Mouse (Mus musculus) granulocyte monocyte progenitor cell, adult 5-6 weeks (primary cell): ENCODE measurements at regions not wholly inside any gene's neighbourhood (a gene's known extent, or its start where the extent isn't known, plus 50 kb on each side); places are given as distances from the start of the nearest gene placed in this dataset.
"Not testable (repeated sequence)": the region's sequence is repeated elsewhere in the genome, so short reads cannot be mapped to it uniquely, and the experiment has no call there.

ENCODE experiments used
- ATAC-seq: replicated peaks from 2 replicates; pipeline ENCODE4 v1.8.0; 2016; ENCODE audit warnings: mild to moderate bottlenecking, moderate TSS enrichment, inconsistent platforms; ENCODE audit not compliant: poor library complexity, severe bottlenecking

GRCm38 (mm10) chr12:25516738-25517137, 419.8 kb upstream of the Id2 start:
- ATAC-seq: peak; percentile 100

GRCm38 (mm10) chr12:25513679-25514078, 416.7 kb upstream of the Id2 start:
- ATAC-seq: no peak

GRCm38 (mm10) chr12:25509666-25510065, 412.7 kb upstream of the Id2 start:
- ATAC-seq: no peak

DNA sequence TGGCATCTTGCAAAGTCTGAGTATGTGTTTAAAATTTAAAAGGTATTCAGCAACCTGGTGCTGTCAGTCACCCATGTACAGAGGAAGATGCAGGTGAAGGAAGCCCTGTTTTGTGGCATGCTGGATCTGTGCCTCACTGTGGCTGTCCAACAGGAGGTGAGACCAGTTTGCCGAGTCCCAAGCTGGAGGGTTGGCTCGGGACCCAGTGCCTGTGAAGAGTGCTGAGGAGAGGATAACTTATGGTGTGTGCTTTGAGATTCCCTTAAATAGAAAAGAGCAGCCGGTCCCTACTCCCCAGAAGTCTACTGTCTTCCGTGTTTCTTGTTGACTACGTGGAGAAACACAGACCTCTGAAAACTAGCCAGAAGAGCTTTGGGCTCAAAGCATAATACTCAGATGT, 396.3 kb upstream of the Id2 start:
- no peak for ATAC-seq

GRCm38 (mm10) chr12:25492483-25493190, 395.7 kb upstream of the Id2 start:
- peak; percentile 99 for ATAC-seq

- ATAC-seq: no peak
Observed at GRCm38 (mm10) chr12:25475180-25475758, 378.3 kb upstream of the Id2 start.

GRCm38 (mm10) chr12:25469181-25469580, 372.2 kb upstream of the Id2 start:
- no peak for ATAC-seq

DNA sequence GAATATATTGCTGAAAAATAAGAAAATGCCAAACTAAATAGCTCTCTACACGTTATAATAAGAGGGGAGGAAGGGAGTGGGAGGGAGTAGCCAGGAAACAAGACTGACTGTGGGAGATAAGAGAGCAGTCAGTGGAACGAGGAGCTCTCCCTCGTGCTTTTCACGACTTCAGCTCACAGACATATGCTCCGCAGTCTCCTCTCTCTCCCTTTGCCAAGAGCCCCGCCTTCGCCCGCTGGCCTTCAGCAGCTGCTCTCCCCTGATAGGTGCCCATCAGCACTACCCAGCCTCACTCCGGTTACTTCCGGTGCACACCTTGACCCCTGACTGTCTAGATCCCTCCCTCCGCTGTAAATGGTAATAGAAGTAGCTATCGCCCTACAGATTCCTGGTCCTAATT, 370.8 kb upstream of the Id2 start:
- no peak for ATAC-seq

- not testable (repeated sequence) for ATAC-seq
Observed at GRCm38 (mm10) chr12:25462690-25463089, 365.8 kb upstream of the Id2 start.

GRCm38 (mm10) chr12:25455281-25455989, 358.5 kb upstream of the Id2 start:
- ATAC-seq: peak; percentile 30; the same call in 1 of the 2 replicates

- ATAC-seq: no peak
Observed at GRCm38 (mm10) chr12:25453356-25453755, 356.4 kb upstream of the Id2 start.

- ATAC-seq: no peak
Observed at GRCm38 (mm10) chr12:25451156-25451555, 354.2 kb upstream of the Id2 start.

GRCm38 (mm10) chr12:25444355-25444754, 347.4 kb upstream of the Id2 start:
- no peak for ATAC-seq

- ATAC-seq: no peak; the same call in 1 of the 2 replicates
Observed at GRCm38 (mm10) chr12:25439029-25439551, 342.1 kb upstream of the Id2 start.

GRCm38 (mm10) chr12:25438217-25439028, 341.5 kb upstream of the Id2 start:
- ATAC-seq: peak; percentile 96

DNA sequence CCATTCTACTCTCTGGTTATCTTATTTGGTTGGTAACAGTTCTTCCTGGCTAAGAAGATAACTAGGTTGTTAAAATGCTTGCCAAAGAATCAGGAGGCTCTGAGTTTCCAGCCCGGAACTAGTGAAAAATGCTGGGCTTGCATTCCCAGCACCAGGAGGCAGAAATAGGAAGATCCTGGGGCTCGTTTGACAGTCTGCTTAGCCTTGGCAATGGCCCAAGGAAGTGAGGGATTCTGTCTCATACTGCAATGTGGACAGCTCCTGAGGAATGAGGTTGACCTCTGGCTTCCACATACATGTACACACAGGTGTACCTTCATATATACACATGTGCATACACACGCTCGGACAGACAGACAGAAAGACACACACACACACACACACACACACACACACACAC, 340.6 kb upstream of the Id2 start:
- ATAC-seq: no peak

DNA sequence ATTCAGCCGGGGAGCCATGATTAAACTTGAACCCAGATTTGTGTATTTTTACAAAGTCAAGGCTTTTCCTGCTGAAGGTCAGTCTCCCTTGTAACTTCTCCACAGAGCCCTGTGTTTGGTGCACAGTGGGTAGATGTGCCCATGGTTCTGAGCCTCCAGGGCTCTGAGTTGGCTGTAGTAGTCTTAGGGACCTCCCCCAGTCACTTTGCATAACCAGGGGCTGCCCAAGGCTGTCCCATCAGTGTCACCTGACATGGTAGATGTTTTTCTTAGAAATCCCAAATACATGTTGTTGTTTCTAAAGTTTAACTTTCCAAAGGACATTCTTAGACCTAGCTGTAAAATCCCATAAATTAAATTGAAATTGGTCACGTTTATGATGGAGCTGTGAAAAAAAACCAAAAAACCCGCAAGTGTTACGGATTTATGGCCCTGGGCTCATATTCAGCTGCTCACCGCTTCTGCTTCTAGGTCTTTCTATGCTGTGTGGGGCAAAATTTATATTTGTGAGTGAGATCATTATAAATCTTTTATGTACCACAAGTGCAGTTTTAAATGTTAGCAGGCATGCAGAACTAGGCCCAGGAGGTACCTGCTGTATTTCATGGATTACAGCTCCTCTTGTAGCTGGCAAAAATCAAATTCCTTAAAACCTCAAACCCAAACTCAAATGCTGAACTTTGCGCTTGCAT, 339.4 kb upstream of the Id2 start:
- ATAC-seq: no peak

DNA sequence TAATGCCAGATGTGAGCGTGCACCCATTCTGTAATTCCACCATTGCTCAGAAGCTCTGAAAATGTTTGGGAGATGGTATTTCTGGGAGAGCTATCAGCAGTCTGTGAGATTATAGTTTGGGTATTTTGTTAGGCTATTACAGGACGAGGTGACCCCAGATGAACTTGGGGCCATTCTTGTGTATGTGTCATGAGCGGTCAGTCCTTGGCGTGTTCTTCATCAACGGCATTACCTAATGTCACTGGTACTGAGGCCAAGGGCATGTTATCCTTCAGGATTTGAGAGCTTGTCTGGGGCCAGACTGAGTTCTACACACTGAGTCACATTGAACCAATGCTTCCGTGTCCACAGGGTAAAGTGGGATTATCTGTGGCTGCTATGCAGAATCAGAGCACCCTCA, 335.9 kb upstream of the Id2 start:
- ATAC-seq: no peak

- peak; percentile 98 for ATAC-seq
Observed at GRCm38 (mm10) chr12:25430911-25431310, 334.0 kb upstream of the Id2 start.
